Mouse (Mus musculus) testis, postnatal 14 days (tissue): ENCODE measurements around the gene Snn.
"Not testable (repeated sequence)": the region's sequence is repeated elsewhere in the genome, so short reads cannot be mapped to it uniquely, and the experiment has no call there.

Source experiments
- DNase-seq: peaks from one replicate; pipeline ENCODE4 v3.0.0; 2021; ENCODE audit warnings: low spot score

Snn gene

DNA sequence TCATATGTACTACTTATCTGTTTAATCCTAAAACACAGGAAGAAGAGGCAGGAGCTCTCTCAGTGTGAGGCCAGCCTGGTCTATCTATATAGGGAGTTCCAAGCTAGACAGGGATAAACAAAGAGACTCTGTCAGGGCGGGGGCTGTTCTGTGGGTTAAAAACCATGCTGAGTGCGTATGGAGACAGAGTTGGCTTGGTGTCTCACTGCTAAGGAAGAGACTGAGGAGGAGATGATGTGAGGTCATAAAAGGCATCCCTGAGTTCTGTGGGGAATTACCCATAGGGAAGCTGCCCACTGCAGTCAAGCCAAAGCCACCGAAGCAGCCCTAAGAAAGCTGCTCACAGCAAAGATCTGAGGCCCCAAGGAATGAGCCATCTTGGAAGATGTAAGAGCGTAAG, at the start of gene Snn:
Gene Snn, plus strand, starts transcription at position 301 of the 400 bp plus-strand sequence.
- DNase-seq, result no peak

DNA sequence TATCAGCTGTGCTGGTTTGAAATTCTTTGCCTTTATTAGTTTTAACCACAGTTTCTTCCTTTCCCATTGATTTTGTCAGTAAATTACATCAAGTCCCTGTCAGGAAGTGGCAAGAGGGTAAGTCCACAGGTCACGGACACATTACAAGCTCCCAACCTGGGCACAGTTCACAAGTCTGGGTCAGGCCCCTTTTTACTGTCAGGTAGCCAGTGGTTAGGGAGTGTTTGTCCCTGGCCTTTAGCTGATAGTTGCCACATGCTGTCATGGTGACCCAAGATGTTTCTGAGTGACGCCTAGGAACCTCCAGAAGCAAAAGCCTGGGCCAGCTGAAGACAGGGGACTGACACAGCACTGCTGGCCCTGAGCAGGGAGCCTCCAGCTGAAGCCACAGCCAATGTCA, 49.5 kb upstream of the Snn start:
- no peak for DNase-seq

DNA sequence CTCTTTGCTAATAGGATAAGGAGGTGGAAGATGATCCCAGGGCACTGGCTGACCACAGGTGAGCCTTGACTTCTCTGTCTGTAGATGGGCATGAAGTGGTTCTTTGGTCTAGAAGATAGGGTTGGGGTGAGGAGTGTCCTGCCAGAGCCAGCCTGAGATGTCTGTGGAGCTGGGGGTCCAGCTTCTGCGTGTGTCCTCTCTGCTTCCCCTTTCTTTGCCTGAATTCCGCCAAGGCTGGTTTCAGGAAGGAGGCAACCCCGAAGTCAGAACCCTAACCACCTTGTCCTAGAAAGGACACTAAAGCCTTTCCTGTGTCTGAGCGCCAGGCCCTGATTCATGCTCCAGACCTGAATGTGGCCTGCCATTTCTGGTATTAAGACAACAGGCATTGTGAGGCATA, 48.8 kb upstream of the Snn start:
- DNase-seq, result no peak

DNA sequence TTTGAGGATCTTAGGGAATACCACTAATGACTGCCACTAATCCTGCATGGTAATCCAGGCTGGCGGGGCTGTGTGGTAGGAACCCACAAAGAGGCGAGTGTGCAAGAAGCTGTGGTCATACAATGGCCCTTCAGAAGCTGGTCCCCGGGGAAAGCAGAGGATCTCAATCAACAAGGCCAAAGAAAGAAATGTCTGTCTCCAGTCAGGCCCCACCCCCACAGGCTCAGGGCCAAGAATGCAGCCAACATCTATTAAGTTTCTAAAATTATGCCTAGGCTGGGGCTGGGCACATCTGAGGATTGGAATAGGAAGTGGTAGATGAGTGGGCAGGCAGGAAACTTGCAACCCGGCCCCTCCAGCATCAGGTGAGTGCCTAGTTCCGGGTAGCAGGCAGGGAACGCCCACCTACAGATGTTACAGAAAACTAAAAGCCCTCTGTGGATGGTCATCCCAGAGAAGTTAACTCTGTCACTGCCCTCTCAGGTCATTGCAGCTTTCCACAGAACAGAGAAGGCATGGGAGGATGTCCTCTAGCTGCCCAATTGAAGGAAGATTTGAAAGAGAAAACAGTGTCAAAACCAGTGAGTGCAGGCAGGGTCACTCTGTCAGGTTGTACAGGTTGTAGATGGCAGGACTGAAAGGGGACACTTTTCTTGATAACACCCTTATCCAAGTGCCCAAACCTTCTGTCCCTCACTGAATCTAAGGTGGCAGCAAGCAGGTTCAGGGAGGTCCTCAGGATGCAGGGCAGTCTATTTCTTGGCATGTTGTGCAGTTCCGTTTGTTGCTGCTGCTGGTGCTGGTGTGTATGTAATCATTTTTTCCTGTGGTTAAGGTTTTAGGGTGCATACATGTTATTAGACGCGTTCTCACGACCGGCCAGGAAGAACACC, 47.9 kb upstream of the Snn start:
- no peak for DNase-seq

DNA sequence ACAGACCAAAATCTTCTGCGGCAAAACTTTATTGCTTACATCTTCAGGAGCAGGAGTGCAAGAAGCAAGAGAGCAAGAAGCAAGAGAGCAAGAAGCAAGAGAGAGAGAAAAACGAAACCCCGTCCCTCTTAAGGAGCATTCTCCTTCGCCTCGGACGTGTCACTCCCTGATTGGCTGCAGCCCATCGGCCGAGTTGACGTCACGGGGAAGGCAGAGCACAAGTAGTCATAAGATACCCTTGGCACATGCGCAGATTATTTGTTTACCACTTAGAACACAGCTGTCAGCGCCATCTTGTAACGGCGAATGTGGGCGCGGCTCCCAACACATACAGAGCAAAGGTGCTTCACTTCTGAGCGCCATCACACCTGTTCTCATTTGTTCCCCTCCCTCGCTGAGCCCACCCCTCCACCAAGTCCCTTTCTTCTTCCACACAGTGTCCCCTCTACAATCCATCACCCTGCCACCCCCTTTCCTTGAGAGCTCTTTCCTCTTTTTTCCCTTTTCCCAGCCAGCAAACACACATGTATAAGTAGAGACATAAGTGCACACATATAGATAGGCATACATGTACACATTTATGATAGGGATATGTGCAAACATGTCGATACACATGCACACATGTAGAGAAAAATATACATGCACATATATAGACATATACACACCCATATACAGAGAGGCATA, 47.1 kb upstream of the Snn start:
- DNase-seq, result not testable (repeated sequence)

DNA sequence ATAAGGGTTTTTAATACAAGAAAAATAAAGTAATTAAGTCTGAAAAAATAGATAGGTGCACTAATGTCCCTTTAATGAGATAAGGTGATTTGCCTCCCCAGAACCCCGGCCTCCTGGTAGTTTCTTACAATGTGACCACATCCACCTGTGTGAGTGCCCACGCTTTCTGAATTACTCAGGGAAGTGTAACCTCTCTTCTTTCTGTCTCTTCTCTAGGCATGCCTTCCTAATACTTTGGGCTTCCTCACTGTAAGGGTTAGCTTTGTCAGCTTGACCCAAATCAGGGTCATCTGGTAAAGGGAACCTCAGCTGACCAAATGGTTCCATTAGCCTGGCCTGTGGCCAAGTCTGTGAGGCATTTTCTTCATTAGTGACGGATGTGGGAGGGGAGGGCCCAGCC, 46.3 kb upstream of the Snn start:
- no peak for DNase-seq

DNA sequence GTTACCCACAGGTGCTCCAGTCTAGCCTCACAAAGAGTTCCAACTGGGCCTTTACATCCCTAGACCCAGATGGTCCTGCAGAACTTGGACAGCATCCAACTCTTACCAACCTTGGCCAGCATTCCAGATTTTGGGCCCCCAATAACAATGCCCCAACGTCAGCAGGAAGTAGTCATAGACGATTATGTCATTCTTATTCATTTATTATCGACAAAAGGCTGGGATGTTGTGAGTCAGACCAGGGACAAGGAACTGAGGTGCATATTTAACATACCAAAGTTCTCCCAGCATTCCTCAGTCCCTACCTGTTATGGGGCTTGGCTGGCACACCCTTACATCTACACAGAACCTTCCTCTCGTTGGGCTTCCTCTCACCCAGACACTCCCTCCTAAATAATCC, 44.4 kb upstream of the Snn start:
- DNase-seq, result no peak

DNA sequence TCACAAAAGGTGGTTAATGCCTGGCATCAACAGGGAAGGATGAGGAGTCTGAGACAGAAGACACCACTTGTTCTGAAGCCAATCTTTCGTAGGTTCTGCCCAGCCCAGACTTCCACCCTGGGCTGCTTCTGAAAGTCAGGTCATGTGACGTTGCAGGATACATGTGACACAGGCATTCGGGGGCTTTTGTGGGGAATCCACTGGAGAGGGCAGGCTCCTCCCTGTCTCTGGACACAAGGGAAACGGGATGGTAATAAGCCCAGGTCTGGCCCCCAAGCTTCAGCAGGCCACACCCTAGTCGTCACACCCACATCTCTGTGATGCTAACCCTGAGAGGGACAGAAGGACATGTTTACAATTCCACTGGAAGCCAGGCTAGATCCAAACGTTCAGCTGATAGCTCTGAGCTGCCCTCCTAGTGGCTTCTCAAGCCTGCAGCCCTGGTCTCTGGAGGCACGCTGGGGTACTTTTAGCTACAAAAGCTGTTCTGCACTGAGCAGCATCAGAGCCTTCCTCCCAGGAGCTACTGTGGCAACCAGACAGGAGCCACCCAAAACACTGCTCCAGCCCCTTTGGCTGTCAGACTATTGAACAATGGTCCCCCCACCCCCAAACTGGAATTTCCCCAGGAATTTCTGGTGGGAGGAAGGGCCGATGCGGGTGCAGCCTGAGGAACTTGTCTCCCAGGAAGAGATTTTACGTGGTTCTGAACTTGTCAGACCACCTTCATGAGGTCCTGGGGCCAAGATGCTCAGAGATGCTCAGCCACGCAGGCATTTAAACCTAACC, 42.7 kb upstream of the Snn start:
- no peak for DNase-seq

DNA sequence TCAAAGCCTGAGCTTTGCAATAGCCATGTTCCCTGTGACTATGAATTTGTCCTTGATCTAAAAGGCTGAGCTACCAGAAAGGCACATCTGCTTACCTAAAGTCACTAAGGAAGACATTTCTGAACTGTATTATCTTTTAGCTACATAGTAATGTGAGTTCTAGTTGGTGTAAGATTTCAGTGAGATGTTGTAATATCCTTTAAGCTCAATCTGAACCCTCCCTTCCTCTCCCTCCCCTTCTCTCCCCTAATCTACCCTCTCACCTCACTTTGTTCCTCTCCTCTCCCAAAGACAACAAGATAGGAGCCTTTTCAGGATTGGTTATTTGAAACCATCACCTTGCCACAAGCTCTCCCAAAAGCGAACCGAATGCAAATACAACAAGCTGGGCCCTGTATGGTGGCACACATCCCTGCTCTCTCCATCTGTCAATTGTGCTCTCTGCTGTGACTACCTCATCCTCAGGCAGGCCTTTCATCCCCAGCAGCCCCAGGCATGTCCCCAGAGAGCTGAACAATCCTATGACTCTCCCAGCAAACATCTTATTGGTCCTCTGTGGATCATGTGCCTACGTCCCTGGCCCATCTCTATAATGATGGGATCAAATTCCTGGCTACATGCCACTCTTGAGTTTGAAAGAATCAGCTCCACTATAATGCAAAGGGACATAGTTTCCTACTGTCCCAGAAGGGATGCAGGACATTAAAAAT, 39.2 kb upstream of the Snn start:
- DNase-seq, result no peak

DNA sequence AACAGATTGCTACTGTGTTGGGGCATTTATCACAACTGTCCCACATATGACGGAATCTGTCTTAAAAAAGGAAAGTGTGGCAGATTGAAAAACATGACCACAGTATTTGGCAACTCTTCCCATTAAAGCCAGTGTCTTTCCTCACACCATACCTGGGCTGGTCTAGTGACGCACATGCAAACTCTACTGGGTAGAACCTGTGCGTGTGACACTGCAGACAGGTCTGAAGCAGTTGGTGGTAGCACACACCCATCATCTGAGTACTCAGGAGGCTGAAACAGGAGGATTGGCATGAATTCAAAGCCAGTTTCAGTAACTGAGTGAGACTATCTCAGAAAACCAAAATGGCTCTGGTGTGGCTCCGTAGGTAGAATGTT, 38.6 kb upstream of the Snn start:
- no peak for DNase-seq

DNA sequence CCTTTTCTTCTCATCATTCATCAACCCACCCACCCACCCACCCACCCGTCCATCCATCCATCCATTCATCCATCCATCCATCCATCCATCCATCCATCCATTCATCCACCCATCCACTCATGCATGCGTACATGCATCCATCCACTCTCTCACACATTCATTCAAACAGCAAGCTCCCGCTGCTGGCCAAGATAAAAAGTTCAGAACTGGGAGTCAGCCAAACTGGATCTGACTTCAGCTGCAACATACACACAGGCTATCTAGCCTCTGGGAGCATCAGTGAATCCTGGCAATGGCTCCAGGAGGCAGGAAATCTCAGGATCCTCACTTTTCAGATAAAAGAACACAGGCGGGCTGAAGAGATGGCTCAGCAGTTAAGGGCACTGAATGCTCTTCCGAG, 37.1 kb upstream of the Snn start:
- no peak for DNase-seq

DNA sequence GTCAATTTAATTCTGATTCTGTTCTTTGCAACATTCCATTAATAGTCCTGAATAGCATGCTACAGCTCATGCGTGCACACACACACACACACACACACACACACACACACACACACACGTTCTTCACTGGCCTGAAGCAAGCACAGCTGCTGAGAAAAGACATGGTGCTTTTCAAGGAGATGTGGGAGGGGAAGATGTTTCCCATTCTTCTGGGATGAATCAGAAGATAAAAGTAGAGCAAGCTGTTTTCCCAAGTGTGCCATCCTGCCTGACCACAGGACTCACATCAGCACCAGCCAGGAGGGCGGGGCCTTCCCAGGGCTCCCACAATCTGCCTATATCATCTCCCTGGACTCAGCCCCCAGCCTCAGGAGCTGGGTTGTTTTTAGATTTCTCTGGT, 35.9 kb upstream of the Snn start:
- peak; percentile 31 for DNase-seq

DNA sequence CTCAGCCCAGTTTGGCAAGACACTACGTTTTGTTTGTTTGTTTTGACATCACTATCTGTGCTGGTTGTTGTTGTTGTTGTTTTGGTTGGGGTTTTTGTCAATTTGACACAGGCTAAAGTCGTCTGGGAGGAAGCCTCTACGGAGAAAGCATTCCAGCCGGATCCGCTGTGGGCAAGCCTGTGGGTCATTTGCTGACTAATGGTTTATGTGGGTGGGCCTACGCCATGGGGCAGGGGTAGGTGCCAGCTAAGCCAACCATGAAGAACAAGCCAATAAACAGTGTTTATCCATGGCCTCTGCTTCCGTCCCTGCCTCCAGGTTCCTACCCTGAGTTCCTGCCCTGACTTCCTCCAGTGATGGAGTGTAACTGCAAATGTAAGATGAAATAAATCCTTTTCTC, 32.5 kb upstream of the Snn start:
- DNase-seq, result no peak

DNA sequence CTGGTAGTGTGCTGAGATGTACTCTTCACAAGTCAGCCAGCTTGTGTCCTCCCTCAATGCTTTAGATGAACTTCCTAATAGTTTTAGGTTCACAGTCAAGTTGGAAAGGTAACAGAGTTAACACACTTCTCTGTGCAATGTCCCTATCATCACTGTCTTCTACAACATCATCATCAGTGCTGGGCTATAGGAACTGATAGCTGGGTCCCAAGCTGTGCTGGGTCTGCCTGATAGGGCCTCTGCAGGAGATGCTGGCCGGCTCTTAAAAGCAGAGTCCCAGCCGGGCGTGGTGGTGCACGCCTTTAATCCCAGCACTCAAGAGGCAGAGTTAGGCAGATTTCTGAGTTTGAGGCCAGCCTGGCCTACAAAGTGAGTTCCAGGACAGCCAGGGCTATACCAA, 29.9 kb upstream of the Snn start:
- no peak for DNase-seq

DNA sequence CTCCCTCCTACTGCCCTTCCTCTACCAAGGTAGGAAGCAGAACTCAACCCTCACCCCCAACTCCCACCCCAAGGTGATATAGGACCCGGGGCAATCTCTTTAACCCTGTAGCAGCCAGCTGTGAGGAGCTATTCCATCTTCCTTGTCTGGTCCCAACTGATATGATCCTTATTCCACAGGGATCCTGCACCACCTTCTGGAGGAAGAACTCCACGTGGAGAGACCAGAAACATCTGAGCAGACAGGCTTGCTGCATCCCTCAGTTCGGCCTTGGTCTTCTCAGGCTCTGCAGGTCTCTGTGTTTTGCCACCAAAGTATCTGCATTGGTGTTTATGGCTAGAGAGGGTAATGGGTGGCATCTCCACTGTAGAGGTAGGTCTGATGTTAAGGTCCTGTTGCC, 29.4 kb upstream of the Snn start:
- DNase-seq, result no peak

DNA sequence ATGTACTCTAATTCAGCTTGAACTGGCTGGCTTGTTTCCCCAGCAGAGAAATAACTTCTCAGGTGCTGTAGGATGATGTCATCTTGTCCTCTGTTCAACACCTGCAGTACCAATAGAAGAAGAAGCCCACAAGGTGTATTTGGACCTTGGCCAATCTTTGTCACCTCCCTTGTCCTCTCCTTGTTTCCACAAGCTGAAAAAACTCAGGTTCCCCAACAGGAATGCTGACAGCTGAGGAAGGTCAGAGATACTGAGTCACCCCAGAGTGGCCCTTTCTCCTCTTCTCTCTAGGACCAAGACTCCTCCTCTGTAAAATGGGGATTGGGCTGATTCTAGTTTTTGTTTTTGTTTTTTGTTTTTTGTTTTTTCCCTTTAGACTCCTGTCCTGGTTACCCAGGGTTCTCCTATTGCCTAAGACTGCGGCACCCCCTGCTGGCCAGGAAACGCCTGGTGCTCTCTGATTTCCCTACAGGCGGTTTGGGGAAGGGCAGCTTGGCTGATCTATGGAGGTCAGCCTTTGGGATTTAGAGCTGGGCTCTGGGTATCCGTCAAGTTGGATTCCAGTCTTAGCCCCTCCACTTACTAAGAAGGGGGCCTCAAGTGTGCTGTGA, 26.4 kb upstream of the Snn start:
- peak; percentile 63 for DNase-seq

DNA sequence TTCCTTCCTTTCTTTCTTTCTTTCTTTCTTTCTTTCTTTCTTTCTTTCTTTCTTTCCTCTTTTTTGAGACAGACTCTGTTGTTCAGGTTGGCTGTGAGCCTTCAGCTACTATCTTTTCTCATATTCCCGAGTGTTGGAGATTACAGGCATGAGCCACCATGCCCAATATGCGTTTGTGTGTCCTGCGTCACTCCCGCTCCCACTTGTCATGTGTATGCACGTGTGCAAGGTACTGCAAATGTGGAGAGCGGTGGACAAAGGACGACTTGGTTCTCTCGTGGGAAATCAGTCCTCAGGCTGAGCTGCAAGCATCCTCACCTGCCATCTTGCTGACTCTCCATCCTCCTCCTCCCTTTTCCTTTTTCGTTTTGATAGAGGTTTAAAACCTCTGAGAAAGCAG, 25.5 kb upstream of the Snn start:
- no peak for DNase-seq

DNA sequence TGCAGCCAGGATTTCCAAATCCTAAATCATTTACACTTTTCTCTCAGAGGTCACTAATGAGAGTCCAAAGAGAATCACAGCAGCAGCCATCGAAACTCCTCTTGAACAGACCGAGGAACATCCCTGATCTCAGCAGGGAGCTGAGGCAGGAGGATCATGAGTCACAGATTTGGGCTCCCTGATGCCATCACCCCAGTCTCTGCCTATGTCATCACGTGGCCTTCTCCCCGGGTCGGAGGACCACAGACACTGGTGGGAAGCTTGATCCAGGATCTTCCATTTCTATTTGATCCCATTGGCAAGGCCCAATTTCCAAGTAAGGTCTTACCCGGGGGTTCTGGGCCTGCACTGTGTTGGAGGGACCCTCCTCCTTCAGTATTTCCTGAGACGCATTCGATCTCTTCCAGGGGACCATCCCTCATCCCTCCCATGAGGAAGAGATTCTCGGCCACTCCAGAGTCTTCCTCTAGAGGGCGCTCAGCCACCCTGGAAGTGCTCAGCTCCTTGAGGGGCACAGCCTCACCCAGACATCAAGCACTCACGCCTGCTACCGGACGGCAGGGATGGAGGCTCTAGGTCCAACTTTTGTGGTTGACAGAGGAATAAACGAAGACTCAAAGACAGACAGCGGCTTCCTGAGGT, 24.8 kb upstream of the Snn start:
- peak; percentile 62 for DNase-seq

DNA sequence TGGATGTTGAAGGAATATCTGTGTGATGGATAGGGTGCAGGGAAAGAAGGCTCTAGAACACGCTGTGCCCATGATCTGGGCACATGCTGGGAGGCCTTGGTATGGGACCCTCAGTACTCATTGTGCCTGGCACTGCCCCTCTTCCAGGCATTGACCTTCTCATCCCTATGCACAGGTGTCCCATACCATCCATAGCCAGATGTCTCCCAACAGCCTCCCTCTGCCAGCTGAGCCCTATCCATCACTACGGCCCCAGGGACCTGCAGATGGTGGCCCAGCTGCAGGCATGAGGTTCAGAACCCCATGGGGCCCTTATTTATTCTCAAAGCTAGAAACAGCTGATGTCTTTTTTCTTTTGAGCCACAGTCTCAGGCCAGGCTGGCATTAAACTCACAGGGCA, 20.1 kb upstream of the Snn start:
- no peak for DNase-seq

DNA sequence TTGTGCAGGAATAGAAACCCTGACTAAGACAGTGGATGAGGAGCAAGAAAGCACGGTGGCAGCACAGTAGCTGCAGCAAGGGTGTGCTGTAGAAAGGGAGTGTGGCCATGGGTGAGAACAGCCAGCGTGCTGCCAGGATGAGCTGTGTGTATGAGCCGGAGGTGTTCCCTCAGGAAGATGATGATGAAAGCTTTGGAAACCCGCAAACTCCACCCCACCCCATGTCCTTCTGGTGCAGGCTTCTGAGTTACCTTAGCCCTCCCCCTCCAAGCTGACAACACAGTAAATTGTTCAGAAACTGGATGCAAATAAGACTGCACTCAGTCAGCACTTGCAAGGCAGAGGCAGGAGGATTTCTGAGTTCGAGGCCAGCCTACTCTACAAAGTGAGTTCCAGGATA, 17.5 kb upstream of the Snn start:
- DNase-seq, result no peak

DNA sequence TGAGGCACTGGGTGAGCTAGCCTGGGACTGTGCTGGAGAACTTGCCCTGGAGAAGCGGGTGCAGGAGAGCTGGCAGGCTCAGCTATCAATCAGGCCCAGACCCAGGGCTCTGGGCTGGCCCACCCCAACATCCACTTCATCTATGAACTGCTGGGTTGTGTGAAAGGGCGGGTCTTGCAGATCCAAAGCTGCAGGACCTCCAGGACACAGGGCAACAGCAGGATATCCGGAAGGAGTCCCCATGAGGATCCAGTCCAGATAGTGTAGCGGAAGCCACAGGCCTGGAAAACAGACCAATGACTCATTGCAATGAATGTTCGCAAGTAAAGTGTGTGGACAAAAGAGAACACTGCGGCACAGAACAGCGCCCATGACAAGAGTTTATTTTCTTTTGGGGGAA, 14.3 kb upstream of the Snn start:
- no peak for DNase-seq
